Mouse (Mus musculus) intestine, postnatal 0 days (tissue): ENCODE data around the gene Slc38a5. TPM values are rescaled to one million over a fixed set of nuclear protein-coding genes. Genes with fewer than 3 reads are reported as not detected.

Experiments used
- ATAC-seq: fragments of 200-750 bp; cut with Nextera tagmentation; 2 replicates; pipeline ENCODE4 v1.8.0; 2017; ENCODE audit warnings: mild to moderate bottlenecking, moderate TSS enrichment, moderate library complexity
- H3K27ac ChIP-seq: fragments of 300-500 bp; sonication (generic); 2 replicates; pipeline ENCODE4 v1.5.1; 2014; ENCODE audit warnings: mild to moderate bottlenecking, low read depth, low read length, moderate library complexity
- H3K27me3 ChIP-seq: fragments of 300-500 bp; sonication (generic); replicated peaks from 2 replicates; pipeline ENCODE4 v1.6.1; 2014; ENCODE audit warnings: low read length, mixed read lengths; ENCODE audit not compliant: control insufficient read depth, insufficient read depth
- H3K36me3 ChIP-seq: fragments of 300-500 bp; sonication (generic); 2 replicates; pipeline ENCODE4 v1.6.1; 2014; ENCODE audit warnings: mild to moderate bottlenecking, moderate library complexity; ENCODE audit not compliant: control insufficient read depth, insufficient read depth
- H3K4me1 ChIP-seq: fragments of 300-500 bp; sonication (generic); replicated peaks from 2 replicates; pipeline ENCODE4 v1.6.1; 2014; ENCODE audit warnings: antibody characterized with exemption, low read length, mixed read lengths; ENCODE audit not compliant: control insufficient read depth, insufficient read depth
- H3K4me2 ChIP-seq: fragments of 300-500 bp; sonication (generic); replicated peaks from 2 replicates; pipeline ENCODE4 v1.6.1; 2014; ENCODE audit warnings: low read depth, mild to moderate bottlenecking, moderate library complexity
- H3K4me3 ChIP-seq: fragments of 300-500 bp; sonication (generic); 2 replicates; pipeline ENCODE4 v1.5.1; 2014; ENCODE audit warnings: low read depth, low read length
- H3K9ac ChIP-seq: fragments of 300-500 bp; sonication (generic); 2 replicates; pipeline ENCODE4 v1.6.1; 2014; ENCODE audit warnings: mild to moderate bottlenecking, low read depth, low read length
- H3K9me3 ChIP-seq: fragments of 300-500 bp; sonication (generic); 2 replicates; pipeline ENCODE4 v1.6.1; 2016; ENCODE audit warnings: mixed run types; ENCODE audit not compliant: control insufficient read depth
- CTCF ChIP-seq: sonication (generic); IDR thresholded peaks from 2 replicates; pipeline ENCODE4 v1.5.1; 2016; ENCODE audit warnings: low read depth, mild to moderate bottlenecking, control low read depth, antibody characterized with exemption, moderate library complexity
- WGBS: fragments of 180-500 bp; shearing (Covaris S2); extraction: QIAGEN DNeasy Blood & Tissue Kit; methylation state at CpG from one replicate; pipeline ENCODE4 v1.1.7; 2014; 5-methylcytosine and 5-hydroxymethylcytosine counted together
- polyA plus RNA-seq: library from polyadenylated mRNA; unstranded; fragments of >200 nt; fragmentation: Nextera tagmentation; extraction: Ambion mirVana; gene quantifications from 2 replicates; pipeline ENCODE4 v1.2.1, GENCODE M21; 2015

Gene Slc38a5
- polyA plus RNA-seq, 1 experiment from 2014 or later: 1.3 TPM

GRCm38 (mm10) chrX:8253711-8254110, 17.2 kb upstream of the Slc38a5 start:
- Histone ChIP-seq H3K36me3 (no peaks in the 10 kb centered on the region), H3K4me3 (no peak overlapping the region), H3K9ac (no peak overlapping the region), H3K27ac (no peak overlapping the region), H3K9me3 (no peaks in the 10 kb centered on the region), H3K4me1 (no peaks in the 10 kb centered on the region), H3K27me3 (no peaks in the 10 kb centered on the region), H3K4me2 (no peak overlapping the region)
- 71% methylated on average over 2 of the region's 2 CpGs for WGBS
- ATAC-seq: no peak
- TF ChIP-seq CTCF: no peak

GRCm38 (mm10) chrX:8255807-8256206, 15.1 kb upstream of the Slc38a5 start:
- Histone ChIP-seq H3K27me3 (no peaks in the 10 kb centered on the region), H3K9me3 (no peaks in the 10 kb centered on the region), H3K36me3 (no peaks in the 10 kb centered on the region), H3K27ac (no peak overlapping the region), H3K4me1 (no peaks in the 10 kb centered on the region), H3K9ac (no peak overlapping the region), H3K4me3 (no peak overlapping the region), H3K4me2 (no peak overlapping the region)
- ATAC-seq: no peak
- TF ChIP-seq CTCF: no peak; the same call in 1 of the 2 replicates
- WGBS: 42% methylated on average over 3 of the region's 6 CpGs

GRCm38 (mm10) chrX:8259478-8259877, 11.5 kb upstream of the Slc38a5 start:
- Histone ChIP-seq H3K9ac (no peak overlapping the region), H3K4me2 (no peak overlapping the region), H3K27me3 (no peaks in the 10 kb centered on the region), H3K4me1 (no peaks in the 10 kb centered on the region), H3K27ac (no peak overlapping the region), H3K4me3 (no peak overlapping the region), H3K9me3 (no peaks in the 10 kb centered on the region), H3K36me3 (no peaks in the 10 kb centered on the region)
- 58% methylated on average over 12 of the region's 12 CpGs for WGBS
- no peak for ATAC-seq
- no peak for TF ChIP-seq CTCF

- H3K27ac ChIP-seq: no peak overlapping the region
- no peak for TF ChIP-seq CTCF
- no peaks in the 10 kb centered on the region for H3K9me3 ChIP-seq
- no peak overlapping the region for H3K4me3 ChIP-seq
- 78% methylated on average over 5 of the region's 5 CpGs for WGBS
- no peak overlapping the region for H3K9ac ChIP-seq
- no peaks in the 10 kb centered on the region for H3K27me3 ChIP-seq
- no peaks in the 10 kb centered on the region for H3K4me1 ChIP-seq
- no peak for ATAC-seq
- no peak overlapping the region for H3K4me2 ChIP-seq
- no peaks in the 10 kb centered on the region for H3K36me3 ChIP-seq
These were observed 7.7 kb upstream of the Slc38a5 start for GRCm38 (mm10) chrX:8263156-8263804.

GRCm38 (mm10) chrX:8264222-8264621, 6.7 kb upstream of the Slc38a5 start:
- no peaks in the 10 kb centered on the region for H3K27me3 ChIP-seq
- no peak overlapping the region for H3K4me2 ChIP-seq
- no peaks in the 10 kb centered on the region for H3K36me3 ChIP-seq
- ATAC-seq: no peak
- H3K9ac ChIP-seq: no peak overlapping the region
- H3K9me3 ChIP-seq: no peaks in the 10 kb centered on the region
- WGBS: 70% methylated on average over 3 of the region's 3 CpGs
- TF ChIP-seq CTCF: no peak
- no peak overlapping the region for H3K27ac ChIP-seq
- no peaks in the 10 kb centered on the region for H3K4me1 ChIP-seq
- no peak overlapping the region for H3K4me3 ChIP-seq

GRCm38 (mm10) chrX:8272000-8272399, 1.1 kb downstream of the Slc38a5 start:
- Histone ChIP-seq H3K27ac (no peak overlapping the region), H3K36me3 (no peaks in the 10 kb centered on the region), H3K9ac (no peak overlapping the region), H3K4me3 (0 out of 2 replicates have a peak overlapping the region, but pooled peaks have one; percentile 2), H3K9me3 (no peaks in the 10 kb centered on the region), H3K27me3 (no peaks in the 10 kb centered on the region), H3K4me1 (no peaks in the 10 kb centered on the region), H3K4me2 (peak overlapping the region; percentile 47; the same call in 1 of the 2 replicates)
- 30% methylated on average over 8 of the region's 10 CpGs for WGBS
- no peak for TF ChIP-seq CTCF
- ATAC-seq: no peak

- no peak for TF ChIP-seq CTCF
- H3K4me3 ChIP-seq: no peak overlapping the region
- no peaks in the 10 kb centered on the region for H3K9me3 ChIP-seq
- ATAC-seq: no peak
- no peak overlapping the region for H3K9ac ChIP-seq
- H3K4me1 ChIP-seq: no peaks in the 10 kb centered on the region
- H3K36me3 ChIP-seq: no peaks in the 10 kb centered on the region
- 71% methylated on average over 5 of the region's 5 CpGs for WGBS
- no peak overlapping the region for H3K4me2 ChIP-seq
- no peaks in the 10 kb centered on the region for H3K27me3 ChIP-seq
- no peak overlapping the region for H3K27ac ChIP-seq
These were observed 3.1 kb downstream of the Slc38a5 start for GRCm38 (mm10) chrX:8274056-8274455.
